Mouse (Mus musculus) olfactory bulb, adult 2 months (tissue): ENCODE results near the gene Cacna1c. TPM values are rescaled to one million over a fixed set of nuclear protein-coding genes. Genes with fewer than 3 reads are reported as not detected.

Experiments
- H3K27ac ChIP-seq: fragments of 200-500 bp; 2 replicates; pipeline ENCODE4 v1.5.1; 2012; ENCODE audit warnings: low read depth, low read length; ENCODE audit not compliant: insufficient read depth
- H3K4me1 ChIP-seq: fragments of 200-500 bp; 2 replicates; pipeline ENCODE4 v1.6.1; 2012; ENCODE audit warnings: low read length; ENCODE audit not compliant: control insufficient read depth, insufficient read depth
- H3K4me3 ChIP-seq: fragments of 200-500 bp; 2 replicates; pipeline ENCODE4 v1.5.1; 2012; ENCODE audit warnings: mild to moderate bottlenecking, low read depth, low read length, moderate library complexity; ENCODE audit not compliant: insufficient read depth
- CTCF ChIP-seq: fragments of 200-500 bp; IDR thresholded peaks from 2 replicates; pipeline ENCODE4 v1.5.1; 2012; ENCODE audit warnings: low read depth, mild to moderate bottlenecking, low read length, moderate library complexity; ENCODE audit not compliant: insufficient read depth
- POLR2A ChIP-seq: fragments of 200-500 bp; IDR thresholded peaks from 2 replicates; pipeline ENCODE4 v1.6.1; 2012; ENCODE audit warnings: mild to moderate bottlenecking, low read depth, low read length, moderate library complexity; ENCODE audit not compliant: insufficient read depth
- WGBS: fragments of 180-500 bp; shearing (Covaris S2); methylation state at CpG from one replicate; pipeline ENCODE4 v1.1.7; 2018; 5-methylcytosine and 5-hydroxymethylcytosine counted together
- polyA plus RNA-seq: library from polyadenylated mRNA; stranded (reverse); fragments of >200 nt; gene quantifications from 2 replicates; pipeline ENCODE4 v1.2.4, GENCODE M21; 2012; ENCODE audit warnings: low replicate concordance; ENCODE audit not compliant: missing spikeins, insufficient read depth, insufficient read length

Cacna1c gene
- polyA plus RNA-seq, 1 experiment, result 35.8 TPM

GRCm38 (mm10) chr6:119132863-119133262 is 63.4 kb downstream of the Cacna1c start:
- Histone ChIP-seq H3K4me1 (peaks cover 3% of the 10 kb centered on the region), H3K27ac (no peak overlapping the region), H3K4me3 (no peak overlapping the region)
- 83% methylated on average over 4 of the region's 4 CpGs for WGBS
- no peak for TF ChIP-seq POLR2A
- TF ChIP-seq CTCF, result no peak

GRCm38 (mm10) chr6:119132111-119132735 is 64.0 kb downstream of the Cacna1c start:
- H3K4me3 ChIP-seq, result no peak overlapping the region
- H3K4me1 ChIP-seq, result peaks cover 3% of the 10 kb centered on the region
- H3K27ac ChIP-seq, result no peak overlapping the region
- WGBS, result 49% methylated on average over 8 of the region's 8 CpGs
- TF ChIP-seq POLR2A (no peak), CTCF (no peak)

GRCm38 (mm10) chr6:119129664-119130063 is 66.6 kb downstream of the Cacna1c start:
- no peak overlapping the region for H3K27ac ChIP-seq
- WGBS, result 84% methylated on average over 5 of the region's 5 CpGs
- peaks cover 3% of the 10 kb centered on the region for H3K4me1 ChIP-seq
- H3K4me3 ChIP-seq, result no peak overlapping the region
- no peak for TF ChIP-seq POLR2A
- no peak for TF ChIP-seq CTCF

DNA sequence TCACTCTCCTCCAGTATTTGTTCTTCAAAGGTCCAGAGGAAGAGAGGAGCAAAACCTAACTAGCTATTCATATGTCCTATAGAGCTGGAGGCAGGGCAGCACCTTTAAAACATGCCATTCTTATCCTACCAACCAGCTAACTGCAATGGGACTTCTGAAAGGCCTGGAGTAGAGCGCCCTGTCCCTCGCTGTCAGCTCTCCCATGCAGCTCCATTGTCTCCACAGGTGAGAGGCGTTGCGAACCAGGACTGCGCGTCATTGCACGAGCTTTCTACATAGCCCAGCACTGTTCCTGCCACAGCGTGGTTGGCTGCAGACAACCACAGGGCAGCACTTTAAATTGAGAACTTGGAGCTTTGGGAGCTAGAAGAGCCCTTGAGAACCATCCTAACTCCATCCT is 67.7 kb downstream of the Cacna1c start:
- no peak overlapping the region for H3K4me3 ChIP-seq
- 94% methylated on average over 8 of the region's 8 CpGs for WGBS
- no peak overlapping the region for H3K27ac ChIP-seq
- peaks cover 3% of the 10 kb centered on the region for H3K4me1 ChIP-seq
- TF ChIP-seq POLR2A, result no peak
- no peak for TF ChIP-seq CTCF

DNA sequence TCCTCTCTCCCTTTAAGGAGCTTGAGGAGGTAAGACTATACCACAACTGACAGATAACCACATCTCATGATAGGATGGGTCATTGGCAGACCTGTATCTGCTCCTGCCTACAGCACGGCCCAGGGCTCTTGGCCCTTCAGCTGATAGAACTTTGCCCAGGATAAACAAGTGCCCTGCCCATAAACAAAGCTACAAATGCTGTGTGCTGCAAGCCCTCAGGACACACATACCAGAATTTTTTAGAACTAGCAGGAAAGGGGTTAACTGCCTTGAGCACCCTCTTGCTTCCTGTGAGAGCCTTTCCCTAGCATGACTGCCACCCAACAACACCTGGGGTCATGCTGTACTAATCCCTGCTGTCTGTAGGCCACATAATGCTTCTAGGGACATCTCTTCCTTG is 68.1 kb downstream of the Cacna1c start:
- WGBS, result 97% methylated on average over 1 of the region's 1 CpGs
- TF ChIP-seq CTCF, result no peak
- TF ChIP-seq POLR2A, result no peak
- no peak overlapping the region for H3K4me3 ChIP-seq
- no peak overlapping the region for H3K27ac ChIP-seq
- H3K4me1 ChIP-seq, result peaks cover 3% of the 10 kb centered on the region

- WGBS, result 88% methylated on average over 3 of the region's 3 CpGs
- Histone ChIP-seq H3K27ac (no peak overlapping the region), H3K4me1 (peaks cover 3% of the 10 kb centered on the region), H3K4me3 (no peak overlapping the region)
- TF ChIP-seq POLR2A (no peak), CTCF (no peak)
These were observed 69.2 kb downstream of the Cacna1c start for GRCm38 (mm10) chr6:119126991-119127390.

GRCm38 (mm10) chr6:119118371-119118770 is 77.8 kb downstream of the Cacna1c start:
- H3K4me3 ChIP-seq, result no peak overlapping the region
- 65% methylated on average over 4 of the region's 4 CpGs for WGBS
- TF ChIP-seq POLR2A (no peak), CTCF (no peak)
- no peaks in the 10 kb centered on the region for H3K4me1 ChIP-seq
- H3K27ac ChIP-seq, result no peak overlapping the region

GRCm38 (mm10) chr6:119116290-119116689 is 79.9 kb downstream of the Cacna1c start:
- no peak overlapping the region for H3K27ac ChIP-seq
- 92% methylated on average over 3 of the region's 3 CpGs for WGBS
- no peaks in the 10 kb centered on the region for H3K4me1 ChIP-seq
- H3K4me3 ChIP-seq, result no peak overlapping the region
- TF ChIP-seq CTCF, result no peak
- TF ChIP-seq POLR2A, result no peak

- no peak overlapping the region for H3K4me3 ChIP-seq
- WGBS, result 84% methylated on average over 4 of the region's 4 CpGs
- H3K4me1 ChIP-seq, result peaks cover 14% of the 10 kb centered on the region
- no peak overlapping the region for H3K27ac ChIP-seq
- TF ChIP-seq CTCF (no peak), POLR2A (no peak)
These were observed 82.9 kb downstream of the Cacna1c start for GRCm38 (mm10) chr6:119113362-119113761.

GRCm38 (mm10) chr6:119110369-119110768 is 85.8 kb downstream of the Cacna1c start:
- WGBS, result 89% methylated on average over 5 of the region's 5 CpGs
- Histone ChIP-seq H3K27ac (no peak overlapping the region), H3K4me1 (peaks cover 14% of the 10 kb centered on the region), H3K4me3 (no peak overlapping the region)
- TF ChIP-seq POLR2A (no peak), CTCF (no peak)
